Mouse (Mus musculus) embryonic facial prominence, embryonic 10.5 days (tissue): ENCODE measurements around the gene Zfp1. TPM values are rescaled to one million over a fixed set of nuclear protein-coding genes. Genes with fewer than 3 reads are reported as not detected.

ENCODE experiments used
- microRNA-seq: library from miRNA; unstranded; fragments of <30 nt; microRNA quantifications from one replicate; pipeline ENCODE4, GENCODE M21; 2017
- polyA plus RNA-seq: library from polyadenylated mRNA; unstranded; fragments of >200 nt; fragmentation: Nextera tagmentation; extraction: Ambion mirVana; gene quantifications from 2 replicates; pipeline ENCODE4 v1.2.1, GENCODE M21; 2016

The Zfp1 gene
- polyA plus RNA-seq, 1 experiment from 2014 or later, result 20.9 TPM

Small RNAs within 50 kb of the gene (microRNA-seq; reads per million reads assigned to microRNA genes)
- gene Mir7076, result not detected

Other genes starting within 250 kb of the Zfp1 start
- 0.09 TPM in 1 of 2 replicates, not detected in the other for gene Fa2h, start 249.6 kb upstream of the Zfp1 start, polyA plus RNA-seq
- gene Wdr59, start 121.3 kb upstream of the Zfp1 start, polyA plus RNA-seq, result 5.4 and 6.6 TPM in 2 replicates
- 32.0 and 36.3 TPM in 2 replicates for gene Znrf1, start 107.3 kb upstream of the Zfp1 start, polyA plus RNA-seq
- gene Ldhd, start 13.0 kb upstream of the Zfp1 start, polyA plus RNA-seq, result 0.23 and 0.25 TPM in 2 replicates
- gene Ctrb1, start 47.6 kb downstream of the Zfp1 start, polyA plus RNA-seq, result not detected in 2 replicates
- gene Bcar1, start 100.4 kb downstream of the Zfp1 start, polyA plus RNA-seq, result 61.1 and 62.4 TPM in 2 replicates
- gene Cfdp1, start 210.9 kb downstream of the Zfp1 start, polyA plus RNA-seq, result 225 and 237 TPM in 2 replicates
- 10.5 and 11.0 TPM in 2 replicates for gene Tmem170, start 233.3 kb downstream of the Zfp1 start, polyA plus RNA-seq